Mouse (Mus musculus) brown adipose tissue, adult 24 weeks (tissue): ENCODE data around the gene Hus1. TPM values are rescaled to one million over a fixed set of nuclear protein-coding genes. Genes with fewer than 3 reads are reported as not detected.
A peak's percentile ranks its signal among the peaks of the same experiment; 100 is the strongest.

Source experiments
- H3K27ac ChIP-seq: fragments of 200-500 bp; replicated peaks from 2 replicates; pipeline ENCODE4 v1.5.1; 2012; ENCODE audit warnings: low read depth, mild to moderate bottlenecking, low read length
- H3K4me1 ChIP-seq: fragments of 200-500 bp; 2 replicates; pipeline ENCODE4 v1.6.1; 2012; ENCODE audit warnings: low read length, mixed read lengths; ENCODE audit not compliant: control insufficient read depth, insufficient read depth, insufficient read length
- H3K4me3 ChIP-seq: fragments of 200-500 bp; 2 replicates; pipeline ENCODE4 v1.5.1; 2012; ENCODE audit warnings: low read depth, mild to moderate bottlenecking, low read length, moderate library complexity; ENCODE audit not compliant: insufficient read depth
- polyA plus RNA-seq: library from polyadenylated mRNA; stranded (reverse); fragments of >200 nt; gene quantifications from 2 replicates; pipeline ENCODE4 v1.2.4, GENCODE M21; 2012; ENCODE audit not compliant: missing spikeins, insufficient read depth, insufficient read length

Gene Hus1
- polyA plus RNA-seq, 1 experiment = 2.4 TPM

- no peaks in the 10 kb centered on the region for H3K4me1 ChIP-seq
- no peak overlapping the region for H3K4me3 ChIP-seq
- H3K27ac ChIP-seq = no peak overlapping the region
Observed at GRCm38 (mm10) chr11:9018491-9019267, 7.7 kb upstream of the Hus1 start.

GRCm38 (mm10) chr11:9014740-9015139 is 3.7 kb upstream of the Hus1 start:
- H3K4me1 ChIP-seq = no peaks in the 10 kb centered on the region
- no peak overlapping the region for H3K27ac ChIP-seq
- H3K4me3 ChIP-seq = no peak overlapping the region

- Histone ChIP-seq H3K27ac (0 out of 2 replicates have a peak overlapping the region, but pooled peaks have one; percentile 12), H3K4me3 (peak overlapping the region; percentile 66), H3K4me1 (no peaks in the 10 kb centered on the region)
Observed at GRCm38 (mm10) chr11:9011348-9011747, 357 bp upstream of the Hus1 start.

- Histone ChIP-seq H3K4me3 (peak overlapping the region; percentile 66), H3K4me1 (no peaks in the 10 kb centered on the region), H3K27ac (0 out of 2 replicates have a peak overlapping the region, but pooled peaks have one; percentile 46)
Observed at GRCm38 (mm10) chr11:9010416-9010815, 575 bp downstream of the Hus1 start.

- H3K4me1 ChIP-seq = no peaks in the 10 kb centered on the region
- no peak overlapping the region for H3K4me3 ChIP-seq
- H3K27ac ChIP-seq = no peak overlapping the region
Observed at GRCm38 (mm10) chr11:9008761-9009160, 2.2 kb downstream of the Hus1 start.

GRCm38 (mm10) chr11:8988084-8988483 is 22.9 kb downstream of the Hus1 start:
- no peak overlapping the region for H3K4me3 ChIP-seq
- no peak overlapping the region for H3K27ac ChIP-seq
- no peaks in the 10 kb centered on the region for H3K4me1 ChIP-seq

- Histone ChIP-seq H3K27ac (no peak overlapping the region), H3K4me3 (no peak overlapping the region), H3K4me1 (no peaks in the 10 kb centered on the region)
Observed at GRCm38 (mm10) chr11:8986058-8986457, 24.9 kb downstream of the Hus1 start.

GRCm38 (mm10) chr11:8983237-8983861 is 27.6 kb downstream of the Hus1 start:
- Histone ChIP-seq H3K4me3 (no peak overlapping the region), H3K4me1 (no peaks in the 10 kb centered on the region), H3K27ac (no peak overlapping the region)

- Histone ChIP-seq H3K27ac (no peak overlapping the region), H3K4me3 (no peak overlapping the region), H3K4me1 (no peaks in the 10 kb centered on the region)
Observed at GRCm38 (mm10) chr11:8978154-8978553, 32.8 kb downstream of the Hus1 start.

GRCm38 (mm10) chr11:8973166-8973565 is 37.8 kb downstream of the Hus1 start, which contains the start of gene Pkd1l1:
Gene Pkd1l1 (minus strand): TSS chr11:8973266.
- Histone ChIP-seq H3K4me1 (no peaks in the 10 kb centered on the region), H3K27ac (no peak within 1 kb of the TSS), H3K4me3 (no peak within 1 kb of the TSS)

GRCm38 (mm10) chr11:8972093-8972492 is 38.9 kb downstream of the Hus1 start:
- Histone ChIP-seq H3K4me3 (no peak overlapping the region), H3K27ac (no peak overlapping the region), H3K4me1 (no peaks in the 10 kb centered on the region)

GRCm38 (mm10) chr11:8970509-8970908 is 40.5 kb downstream of the Hus1 start:
- H3K4me3 ChIP-seq = no peak overlapping the region
- H3K4me1 ChIP-seq = no peaks in the 10 kb centered on the region
- H3K27ac ChIP-seq = no peak overlapping the region

GRCm38 (mm10) chr11:8968094-8968493 is 42.9 kb downstream of the Hus1 start:
- Histone ChIP-seq H3K27ac (no peak overlapping the region), H3K4me3 (no peak overlapping the region), H3K4me1 (no peaks in the 10 kb centered on the region)

GRCm38 (mm10) chr11:8958572-8958971 is 52.4 kb downstream of the Hus1 start:
- Histone ChIP-seq H3K4me3 (no peak overlapping the region), H3K27ac (no peak overlapping the region), H3K4me1 (no peaks in the 10 kb centered on the region)

GRCm38 (mm10) chr11:8958108-8958507 is 52.9 kb downstream of the Hus1 start:
- no peak overlapping the region for H3K27ac ChIP-seq
- H3K4me1 ChIP-seq = no peaks in the 10 kb centered on the region
- H3K4me3 ChIP-seq = no peak overlapping the region

GRCm38 (mm10) chr11:8957023-8957422 is 54.0 kb downstream of the Hus1 start:
- Histone ChIP-seq H3K4me3 (no peak overlapping the region), H3K27ac (no peak overlapping the region), H3K4me1 (no peaks in the 10 kb centered on the region)
